Mouse (Mus musculus) thymus, adult 2 months (tissue): Measurements from ENCODE around the gene Prr12.
A peak's percentile ranks its signal among the peaks of the same experiment; 100 is the strongest.

Experiments
- CTCF ChIP-seq: fragments of 200-500 bp; IDR thresholded peaks from 2 replicates; pipeline ENCODE4 v1.5.1; 2012; ENCODE audit warnings: mild to moderate bottlenecking, control low read depth, low read length, moderate library complexity, borderline replicate concordance; ENCODE audit not compliant: control insufficient read depth, poor library complexity, insufficient read depth; ENCODE audit errors: extremely low read depth
- POLR2A ChIP-seq: fragments of 200-500 bp; IDR thresholded peaks from 2 replicates; pipeline ENCODE4 v1.6.1; 2012; ENCODE audit warnings: mild to moderate bottlenecking, low read length, control low read depth, moderate library complexity; ENCODE audit not compliant: control insufficient read depth, poor library complexity, insufficient read depth; ENCODE audit errors: extremely low read depth

- TF ChIP-seq POLR2A (no peak), CTCF (peak; percentile 95)
These were observed 69.6 kb downstream of the Prr12 start for GRCm38 (mm10) chr7:44983085-44983484.
